Mouse (Mus musculus) CH12.LX (cell line): ENCODE measurements at regions not wholly inside any gene's neighbourhood (a gene's known extent, or its start where the extent isn't known, plus 50 kb on each side); places are given as distances from the start of the nearest gene placed in this dataset.

Experiments
- DNase-seq: peaks from one replicate; pipeline ENCODE4 v3.0.0-alpha.2; 2013; ENCODE audit errors: extremely low read depth
- H3K27ac ChIP-seq: 2 replicates; pipeline ENCODE4 v1.5.1; 2012; ENCODE audit warnings: low read depth, mild to moderate bottlenecking, control low read depth, moderate library complexity; ENCODE audit not compliant: insufficient read depth
- H3K27me3 ChIP-seq: replicated peaks from 2 replicates; pipeline ENCODE3; 2012; ENCODE audit warnings: inconsistent platforms
- H3K36me3 ChIP-seq, 2 experiments: replicated peaks in 1 of 2; 2 replicates each; pipeline versions ENCODE3 to v1.6.1; 2012; ENCODE audit warnings: inconsistent platforms in 1 of 2, low read length in 1 of 2, mild to moderate bottlenecking in 1 of 2, mixed read lengths in 1 of 2, moderate library complexity in 1 of 2; ENCODE audit not compliant: control insufficient read depth in 1 of 2, insufficient read depth in 1 of 2
- H3K4me1 ChIP-seq, 2 experiments: 2 replicates each; pipeline ENCODE4 v1.6.1; 2012; ENCODE audit warnings: inconsistent platforms in 1 of 2, moderate library complexity in 1 of 2; ENCODE audit not compliant: insufficient read depth in 2 of 2, control insufficient read depth in 1 of 2
- H3K4me2 ChIP-seq: 2 replicates; pipeline ENCODE4 v1.6.1; 2012; ENCODE audit warnings: low read depth, mild to moderate bottlenecking, control low read depth; ENCODE audit not compliant: poor library complexity, insufficient read depth, severe bottlenecking
- H3K4me3 ChIP-seq, 3 experiments: fragments of 150-350 bp in 1 of 3; sonication (generic) in 1 of 3; replicated peaks in 1 of 3; 2 replicates each; pipeline versions ENCODE3 to v1.5.1; 2011 to 2012; ENCODE audit warnings: low read depth in 2 of 3, low read length in 2 of 3, mild to moderate bottlenecking in 2 of 3, moderate library complexity in 2 of 3, control low read depth in 1 of 3, improper control_type of control experiment in 1 of 3, inconsistent platforms in 1 of 3, mixed read lengths in 1 of 3; ENCODE audit not compliant: poor library complexity in 1 of 3
- H3K79me2 ChIP-seq: replicated peaks from 2 replicates; pipeline ENCODE4 v1.6.1; 2012; ENCODE audit warnings: mild to moderate bottlenecking, moderate library complexity; ENCODE audit not compliant: control insufficient read depth, poor library complexity, insufficient read depth, severe bottlenecking; ENCODE audit errors: extremely low read depth
- H3K9ac ChIP-seq: 2 replicates; pipeline ENCODE4 v1.6.1; 2012; ENCODE audit warnings: low read depth, mild to moderate bottlenecking, control low read depth, moderate library complexity; ENCODE audit not compliant: insufficient read depth
- H3K9me3 ChIP-seq: replicated peaks from 2 replicates; pipeline ENCODE3; 2012; ENCODE audit warnings: low read length, inconsistent platforms, mixed read lengths
- BHLHE40 ChIP-seq: IDR thresholded peaks from 2 replicates; pipeline ENCODE4 v1.6.1; 2011; ENCODE audit warnings: mild to moderate bottlenecking, low read depth, low read length, improper control_type of control experiment
- CHD2 ChIP-seq: IDR thresholded peaks from 2 replicates; pipeline ENCODE4 v1.6.1; 2011; ENCODE audit warnings: low read length, improper control_type of control experiment
- CTCF ChIP-seq, 2 experiments: IDR thresholded peaks in 1 of 2; conservative IDR thresholded peaks in 1 of 2; 2 replicates each; pipeline ENCODE4 v1.5.1; 2011 to 2012; ENCODE audit warnings: low read depth in 2 of 2, low read length in 2 of 2, improper control_type of control experiment in 1 of 2, inconsistent platforms in 1 of 2, mild to moderate bottlenecking in 1 of 2, moderate library complexity in 1 of 2
- ELF1 ChIP-seq: IDR thresholded peaks from 2 replicates; pipeline ENCODE4 v1.6.1; 2014; ENCODE audit warnings: low read depth, mild to moderate bottlenecking, inconsistent platforms, low read length, improper control_type of control experiment
- ETS1 ChIP-seq: conservative IDR thresholded peaks from 2 replicates; pipeline ENCODE4 v1.6.1; 2012; ENCODE audit warnings: low read depth, mild to moderate bottlenecking, inconsistent platforms, low read length, improper control_type of control experiment, moderate library complexity
- GABPA ChIP-seq: IDR thresholded peaks from 2 replicates; pipeline ENCODE4 v1.6.1; 2012; ENCODE audit warnings: low read depth, low read length, improper control_type of control experiment, inconsistent platforms; ENCODE audit not compliant: insufficient replicate concordance
- JUN ChIP-seq: IDR thresholded peaks from 2 replicates; pipeline ENCODE4 v1.6.1; 2011; ENCODE audit warnings: low read depth, mild to moderate bottlenecking, low read length, improper control_type of control experiment, moderate library complexity; ENCODE audit not compliant: insufficient read depth
- KAT2A ChIP-seq: IDR thresholded peaks from 2 replicates; pipeline ENCODE4 v1.6.1; 2012; ENCODE audit warnings: low read length, improper control_type of control experiment, inconsistent platforms; ENCODE audit not compliant: insufficient replicate concordance
- MAFK ChIP-seq: IDR thresholded peaks from 2 replicates; pipeline ENCODE4 v1.6.1; 2011; ENCODE audit warnings: low read length, improper control_type of control experiment; ENCODE audit not compliant: insufficient replicate concordance
- MAX ChIP-seq: IDR thresholded peaks from 2 replicates; pipeline ENCODE4 v1.6.1; 2011; ENCODE audit warnings: low read length, improper control_type of control experiment
- MAZ ChIP-seq: IDR thresholded peaks from 2 replicates; pipeline ENCODE4 v1.6.1; 2012; ENCODE audit warnings: low read depth, mild to moderate bottlenecking, inconsistent platforms, low read length, improper control_type of control experiment, moderate library complexity
- MEF2A ChIP-seq: IDR thresholded peaks from 2 replicates; pipeline ENCODE4 v1.6.1; 2014; ENCODE audit warnings: low read depth, mild to moderate bottlenecking, inconsistent platforms, low read length, improper control_type of control experiment, borderline replicate concordance
- MYC ChIP-seq: IDR thresholded peaks from 2 replicates; pipeline ENCODE4 v1.6.1; 2011; ENCODE audit warnings: low read depth, mild to moderate bottlenecking, improper control_type of control experiment, low read length
- NRF1 ChIP-seq: IDR thresholded peaks from 2 replicates; pipeline ENCODE4 v1.6.1; 2014; ENCODE audit warnings: low read depth, mild to moderate bottlenecking, inconsistent platforms, low read length, improper control_type of control experiment, moderate library complexity
- PAX5 ChIP-seq: IDR thresholded peaks from 2 replicates; pipeline ENCODE4 v1.6.1; 2012; ENCODE audit warnings: low read length, inconsistent platforms, mixed read lengths
- POLR2A ChIP-seq: IDR thresholded peaks from 2 replicates; pipeline ENCODE4 v1.6.1; 2011; ENCODE audit warnings: low read depth, mild to moderate bottlenecking, improper control_type of control experiment, low read length
- POLR2AphosphoS2 ChIP-seq: IDR thresholded peaks from 2 replicates; pipeline ENCODE4 v1.6.1; 2011; ENCODE audit warnings: low read depth, low read length, improper control_type of control experiment
- RAD21 ChIP-seq: IDR thresholded peaks from 2 replicates; pipeline ENCODE4 v1.6.1; 2011; ENCODE audit warnings: low read depth, mild to moderate bottlenecking, low read length, improper control_type of control experiment, moderate library complexity
- RCOR1 ChIP-seq: conservative IDR thresholded peaks from 2 replicates; pipeline ENCODE4 v1.6.1; 2012; ENCODE audit warnings: low read depth, mild to moderate bottlenecking, inconsistent platforms, low read length, improper control_type of control experiment
- SIN3A ChIP-seq: IDR thresholded peaks from 2 replicates; pipeline ENCODE4 v1.6.1; 2012; ENCODE audit warnings: low read length, improper control_type of control experiment, inconsistent platforms
- SMC3 ChIP-seq: IDR thresholded peaks from 2 replicates; pipeline ENCODE4 v1.6.1; 2011; ENCODE audit warnings: low read depth, low read length, improper control_type of control experiment
- TBP ChIP-seq: conservative IDR thresholded peaks from 2 replicates; pipeline ENCODE4 v1.6.1; 2011; ENCODE audit warnings: low read depth, low read length, improper control_type of control experiment
- TCF12 ChIP-seq: IDR thresholded peaks from 2 replicates; pipeline ENCODE4 v1.6.1; 2014; ENCODE audit warnings: low read depth, mild to moderate bottlenecking, inconsistent platforms, low read length, improper control_type of control experiment
- UBTF ChIP-seq: IDR thresholded peaks from 2 replicates; pipeline ENCODE4 v1.6.1; 2012; ENCODE audit warnings: low read depth, mild to moderate bottlenecking, inconsistent platforms, low read length, improper control_type of control experiment, moderate library complexity
- USF1 ChIP-seq: IDR thresholded peaks from 2 replicates; pipeline ENCODE4 v1.6.1; 2014; ENCODE audit warnings: low read depth, mild to moderate bottlenecking, inconsistent platforms, low read length, improper control_type of control experiment
- USF2 ChIP-seq: conservative IDR thresholded peaks from 2 replicates; pipeline ENCODE4 v1.6.1; 2011; ENCODE audit warnings: low read depth, low read length, improper control_type of control experiment
- ZC3H11A ChIP-seq: IDR thresholded peaks from 2 replicates; pipeline ENCODE4 v1.6.1; 2012; ENCODE audit warnings: low read depth, mild to moderate bottlenecking, inconsistent platforms, low read length, improper control_type of control experiment
- ZKSCAN1 ChIP-seq: IDR thresholded peaks from 2 replicates; pipeline ENCODE4 v1.6.1; 2012; ENCODE audit warnings: low read depth, inconsistent platforms, low read length, improper control_type of control experiment, borderline replicate concordance
- ZMIZ1 ChIP-seq: IDR thresholded peaks from 2 replicates; pipeline ENCODE4 v1.6.1; 2012; ENCODE audit warnings: low read depth, mild to moderate bottlenecking, inconsistent platforms, low read length, improper control_type of control experiment
- ZNF384 ChIP-seq: IDR thresholded peaks from 2 replicates; pipeline ENCODE4 v1.6.1; 2012; ENCODE audit warnings: low read depth, low read length, improper control_type of control experiment, inconsistent platforms
- dilution Hi-C: fragments of 300-500 bp; cut with MboI; formaldehyde crosslinking; loops from 2 replicates; pipeline ENCODE4 v1.14.3; 2020; ENCODE audit warnings: low sequenced_read_pairs; ENCODE audit not compliant: extremely low pct_unique_long_range_greater_than_20kb, extremely low pct_ligation_motif_present
- in situ Hi-C: fragments of 300-500 bp; cut with MboI; formaldehyde crosslinking; loops from 3 replicates; pipeline ENCODE4 v1.14.3; 2019; ENCODE audit warnings: low sequenced_read_pairs, low pct_ligation_motif_present, low pct_unique_long_range_greater_than_20kb, mixed read lengths

- Histone ChIP-seq H3K27ac (no peak overlapping the region), H3K4me3 (no peak overlapping the region), H3K9me3 (no peaks in the 10 kb centered on the region), H3K4me2 (no peak overlapping the region), H3K4me1 (0 out of 4 replicates have a peak, but pooled peaks cover 0 to under 1% of the 10 kb centered on the region in 2 experiments), H3K36me3 (no peaks in the 10 kb centered on the region), H3K79me2 (no peaks in the 10 kb centered on the region), H3K27me3 (no peaks in the 10 kb centered on the region), H3K9ac (no peak overlapping the region)
- TF ChIP-seq KAT2A (no peak), MYC (no peak), TBP (no peak), UBTF (no peak), MAZ (no peak), SIN3A (no peak), MAX (no peak), CHD2 (no peak), BHLHE40 (no peak), RCOR1 (no peak), NRF1 (no peak), POLR2AphosphoS2 (no peak), ZC3H11A (no peak), USF1 (no peak), JUN (no peak), ZMIZ1 (no peak), PAX5 (no peak), ELF1 (no peak)
- dilution Hi-C loops: no loop called here
- in situ Hi-C loops: no loop called here
- DNase-seq: no peak
These were observed 562.4 kb downstream of the Inhba start for GRCm38 (mm10) chr13:16574069-16574468.

GRCm38 (mm10) chr13:16586286-16586685 lies 574.6 kb downstream of the Inhba start:
- Histone ChIP-seq H3K4me3 (no peak overlapping the region), H3K4me2 (no peak overlapping the region), H3K9ac (no peak overlapping the region), H3K9me3 (no peaks in the 10 kb centered on the region), H3K27me3 (no peaks in the 10 kb centered on the region), H3K36me3 (no peaks in the 10 kb centered on the region), H3K27ac (no peak overlapping the region), H3K4me1 (no peaks in the 10 kb centered on the region), H3K79me2 (no peaks in the 10 kb centered on the region)
- dilution Hi-C loops (no loop called here), in situ Hi-C loops (no loop called here)
- DNase-seq: no peak
- TF ChIP-seq RCOR1 (no peak), ETS1 (no peak), POLR2A (no peak), SIN3A (no peak), ZKSCAN1 (no peak), CTCF (conservative IDR thresholded peaks at IDR 0.05 in 1 of 2, IDR thresholded peaks at IDR 0.05 in 1 of 2; ENCODE audit: low read depth in 2 of 2, low read length in 2 of 2) (no peak), SMC3 (no peak), GABPA (no peak), RAD21 (no peak), ZNF384 (no peak), TCF12 (no peak), MEF2A (no peak), KAT2A (no peak), NRF1 (no peak), MAFK (no peak), USF2 (no peak)
